Mouse (Mus musculus): ENCODE data around the gene Best1.

Best1 gene

GRCm38 (mm10) chr19:9936579-9936978 lies 64.9 kb downstream of the Best1 start:
- peak; percentile 64 for DNase-seq (ENCODE audit: low read depth, low spot score)

Measured in 3T3-L1 (cell line).